Mouse (Mus musculus) neural tube, embryonic 15.5 days (tissue): ENCODE measurements at regions not wholly inside any gene's neighbourhood (a gene's known extent, or its start where the extent isn't known, plus 50 kb on each side); places are given as distances from the start of the nearest gene placed in this dataset.

Experiments
- ATAC-seq: fragments of 200-750 bp; cut with Nextera tagmentation; 2 replicates; pipeline ENCODE4 v1.8.0; 2017; ENCODE audit warnings: mild to moderate bottlenecking, moderate TSS enrichment, moderate library complexity; ENCODE audit not compliant: low FRiP score
- H3K27ac ChIP-seq: fragments of 300-500 bp; sonication (generic); replicated peaks from 2 replicates; pipeline ENCODE4 v1.5.1; 2015; ENCODE audit warnings: mild to moderate bottlenecking, inconsistent platforms
- H3K27me3 ChIP-seq: fragments of 300-500 bp; sonication (generic); replicated peaks from 2 replicates; pipeline ENCODE4 v1.6.1; 2015; ENCODE audit warnings: inconsistent platforms
- H3K36me3 ChIP-seq: fragments of 300-500 bp; sonication (generic); 2 replicates; pipeline ENCODE4 v1.6.1; 2015; ENCODE audit warnings: inconsistent platforms
- H3K4me1 ChIP-seq: fragments of 300-500 bp; sonication (generic); 2 replicates; pipeline ENCODE4 v1.6.1; 2015; ENCODE audit warnings: inconsistent platforms
- H3K4me2 ChIP-seq: fragments of 300-500 bp; sonication (generic); 2 replicates; pipeline ENCODE4 v1.6.1; 2015; ENCODE audit warnings: inconsistent platforms, mild to moderate bottlenecking, moderate library complexity
- H3K4me3 ChIP-seq: fragments of 300-500 bp; sonication (generic); replicated peaks from 2 replicates; pipeline ENCODE4 v1.5.1; 2015; ENCODE audit warnings: mild to moderate bottlenecking, inconsistent platforms
- H3K9ac ChIP-seq: fragments of 300-500 bp; sonication (generic); replicated peaks from 2 replicates; pipeline ENCODE4 v1.6.1; 2015; ENCODE audit warnings: mild to moderate bottlenecking, inconsistent platforms
- H3K9me3 ChIP-seq: fragments of 300-500 bp; sonication (generic); replicated peaks from 2 replicates; pipeline ENCODE4 v1.6.1; 2016; ENCODE audit warnings: inconsistent platforms
- WGBS: fragments of 180-500 bp; shearing (Covaris S2); methylation state at CpG from one replicate; pipeline ENCODE4 v1.1.7; 2015; ENCODE audit warnings: mixed read lengths; 5-methylcytosine and 5-hydroxymethylcytosine counted together

- 60% methylated on average over 13 of the region's 13 CpGs for WGBS
- no peaks in the 10 kb centered on the region for H3K9me3 ChIP-seq
- no peaks in the 10 kb centered on the region for H3K36me3 ChIP-seq
- H3K4me2 ChIP-seq = no peak overlapping the region
- no peak overlapping the region for H3K27ac ChIP-seq
- no peak for ATAC-seq
- H3K4me1 ChIP-seq = peaks cover 6% of the 10 kb centered on the region; the same call in 1 of the 2 replicates
- no peaks in the 10 kb centered on the region for H3K27me3 ChIP-seq
- no peak overlapping the region for H3K9ac ChIP-seq
- no peak overlapping the region for H3K4me3 ChIP-seq
Observed at GRCm38 (mm10) chr9:113346531-113346930, 361.5 kb downstream of the Pdcd6ip start.

- H3K4me2 ChIP-seq = no peak overlapping the region
- no peaks in the 10 kb centered on the region for H3K9me3 ChIP-seq
- WGBS = 83% methylated on average over 7 of the region's 7 CpGs
- no peak overlapping the region for H3K4me3 ChIP-seq
- no peaks in the 10 kb centered on the region for H3K27me3 ChIP-seq
- no peak overlapping the region for H3K9ac ChIP-seq
- H3K27ac ChIP-seq = no peak overlapping the region
- H3K4me1 ChIP-seq = peaks cover 6% of the 10 kb centered on the region; the same call in 1 of the 2 replicates
- H3K36me3 ChIP-seq = no peaks in the 10 kb centered on the region
- no peak for ATAC-seq
Observed at GRCm38 (mm10) chr9:113342131-113342530, 365.9 kb downstream of the Pdcd6ip start.

DNA sequence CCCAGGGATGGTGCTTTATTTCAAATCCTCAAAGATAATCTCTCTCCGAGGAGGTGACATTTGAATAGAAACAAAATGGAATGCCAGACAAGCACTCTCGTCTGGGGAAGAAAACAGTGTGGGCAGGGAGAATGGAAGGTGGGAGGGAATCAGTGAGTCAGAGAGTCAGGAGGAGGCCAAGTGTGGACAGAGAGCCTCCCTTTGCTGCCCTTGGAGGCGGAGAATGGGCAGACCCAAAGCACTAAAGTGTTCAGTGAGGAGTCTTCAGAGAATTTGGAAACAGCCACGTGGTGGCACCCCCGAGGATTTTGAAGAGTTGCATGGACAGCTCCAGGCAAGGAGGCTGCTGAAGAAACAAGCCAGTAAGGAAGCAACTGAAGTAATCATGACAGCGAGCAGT, 367.2 kb downstream of the Pdcd6ip start:
- no peak for ATAC-seq
- Histone ChIP-seq H3K27me3 (no peaks in the 10 kb centered on the region), H3K36me3 (no peaks in the 10 kb centered on the region), H3K4me1 (no peaks in the 10 kb centered on the region; the same call in 1 of the 2 replicates), H3K27ac (no peak overlapping the region), H3K9ac (no peak overlapping the region), H3K4me2 (no peak overlapping the region), H3K4me3 (no peak overlapping the region), H3K9me3 (no peaks in the 10 kb centered on the region)
- 69% methylated on average over 6 of the region's 6 CpGs for WGBS

DNA sequence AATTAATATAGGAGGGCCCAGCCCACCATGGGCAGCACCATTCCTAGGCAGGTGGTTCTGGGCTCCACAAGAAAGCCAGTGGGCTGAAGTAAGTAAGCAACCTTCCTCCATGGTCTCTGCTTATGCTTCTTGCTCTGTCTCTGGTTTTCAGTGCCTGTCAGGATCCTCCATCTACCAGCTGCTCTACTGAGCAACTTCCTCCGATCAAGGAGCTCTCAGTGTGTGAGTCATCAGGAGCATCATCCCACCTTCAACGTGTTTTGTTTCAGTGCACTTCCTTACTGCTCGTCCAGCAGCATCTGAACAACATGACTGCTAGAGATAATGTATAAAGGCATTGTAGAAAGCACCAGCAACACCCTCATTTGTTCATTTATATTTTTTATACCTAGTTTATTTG, 368.0 kb downstream of the Pdcd6ip start:
- no peak for ATAC-seq

GRCm38 (mm10) chr9:113324489-113324888, 383.6 kb downstream of the Pdcd6ip start:
- no peaks in the 10 kb centered on the region for H3K27me3 ChIP-seq
- H3K9me3 ChIP-seq = no peaks in the 10 kb centered on the region
- no peak overlapping the region for H3K27ac ChIP-seq
- ATAC-seq = no peak
- no peak overlapping the region for H3K4me2 ChIP-seq
- H3K4me1 ChIP-seq = no peaks in the 10 kb centered on the region
- 44% methylated on average over 3 of the region's 3 CpGs for WGBS
- no peaks in the 10 kb centered on the region for H3K36me3 ChIP-seq
- H3K9ac ChIP-seq = no peak overlapping the region
- no peak overlapping the region for H3K4me3 ChIP-seq

More for the DNA sequence above, 368.0 kb downstream of the Pdcd6ip start:
- no peak overlapping the region for H3K9ac ChIP-seq
- no peak overlapping the region for H3K27ac ChIP-seq
- 83% methylated on average over 3 of the region's 3 CpGs for WGBS
- no peaks in the 10 kb centered on the region for H3K36me3 ChIP-seq
- no peak overlapping the region for H3K4me3 ChIP-seq
- H3K27me3 ChIP-seq = no peaks in the 10 kb centered on the region
- H3K4me2 ChIP-seq = no peak overlapping the region
- H3K9me3 ChIP-seq = no peaks in the 10 kb centered on the region
- no peaks in the 10 kb centered on the region; the same call in 1 of the 2 replicates for H3K4me1 ChIP-seq

DNA sequence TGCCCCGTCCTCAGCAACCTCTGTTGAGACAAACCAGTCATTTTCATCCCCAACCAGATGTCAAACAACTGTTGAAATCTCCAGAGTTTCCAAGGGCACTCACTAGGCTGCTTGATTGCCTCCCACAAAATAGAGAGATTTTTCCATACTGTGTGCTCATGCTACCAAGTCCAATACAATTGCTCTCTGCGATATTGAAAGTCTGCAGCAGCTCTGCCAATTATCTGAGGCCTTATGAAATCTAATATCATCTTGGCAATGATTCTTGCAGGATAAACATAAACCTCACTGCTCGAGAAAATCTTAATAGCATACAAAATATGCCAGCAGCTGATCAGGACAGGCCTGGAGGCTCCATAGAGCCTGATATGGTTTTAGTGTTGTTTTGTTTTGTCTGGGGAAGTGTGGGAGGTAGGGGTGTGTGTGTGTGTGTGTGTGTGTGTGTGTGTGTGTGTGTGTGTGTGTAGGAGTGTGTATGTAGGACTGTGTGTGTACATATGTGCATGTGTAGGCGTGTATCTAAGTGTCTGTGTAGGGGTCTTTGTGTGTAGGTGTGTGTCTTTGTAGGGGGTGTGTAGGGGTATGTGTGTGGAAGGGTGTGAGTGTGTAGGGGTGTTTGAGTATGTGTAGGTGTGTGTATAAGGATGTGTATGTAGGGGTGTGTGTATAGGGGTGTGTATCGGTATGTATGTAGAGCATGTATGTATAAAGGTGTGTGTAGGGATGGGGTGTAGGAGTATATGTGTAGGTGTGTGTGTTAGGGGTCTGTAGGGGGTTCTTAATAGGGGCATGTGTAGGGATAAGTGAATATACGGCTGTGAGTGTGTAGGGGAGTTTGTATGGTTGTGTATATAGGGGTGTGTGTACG, 398.1 kb downstream of the Pdcd6ip start:
- no peaks in the 10 kb centered on the region for H3K27me3 ChIP-seq
- no peak for ATAC-seq
- H3K4me3 ChIP-seq = no peak overlapping the region
- no peak overlapping the region for H3K27ac ChIP-seq
- H3K4me1 ChIP-seq = no peaks in the 10 kb centered on the region
- no peak overlapping the region for H3K9ac ChIP-seq
- 77% methylated on average over 7 of the region's 7 CpGs for WGBS
- H3K4me2 ChIP-seq = no peak overlapping the region
- no peaks in the 10 kb centered on the region for H3K36me3 ChIP-seq
- H3K9me3 ChIP-seq = no peaks in the 10 kb centered on the region

- no peak overlapping the region for H3K27ac ChIP-seq
- ATAC-seq = no peak
- WGBS = 58% methylated on average over 4 of the region's 4 CpGs
Observed at GRCm38 (mm10) chr9:113305761-113306160, 402.3 kb downstream of the Pdcd6ip start.

DNA sequence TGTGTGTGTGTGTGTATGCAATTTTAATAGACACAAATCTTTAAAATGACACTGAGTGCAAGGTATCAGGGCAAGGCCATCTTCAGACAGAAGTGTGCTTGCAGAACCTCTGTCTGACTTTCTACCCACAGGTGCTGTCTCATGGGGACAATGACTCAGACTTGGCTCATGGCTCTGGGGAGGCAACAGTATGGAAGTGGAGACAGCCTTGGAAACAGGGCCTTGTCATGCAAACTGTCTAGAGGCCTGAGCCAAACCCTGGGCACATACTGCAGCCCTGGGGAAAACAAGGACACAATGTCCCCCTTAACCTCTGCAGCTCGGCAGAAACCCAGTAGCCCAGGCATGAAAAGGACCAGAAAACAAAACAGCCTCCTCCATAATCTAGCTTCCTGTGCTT, 405.6 kb downstream of the Pdcd6ip start:
- Histone ChIP-seq H3K27me3 (no peaks in the 10 kb centered on the region), H3K4me1 (peaks cover 3% of the 10 kb centered on the region; the same call in 1 of the 2 replicates), H3K27ac (no peak overlapping the region), H3K4me2 (no peak overlapping the region), H3K4me3 (no peak overlapping the region), H3K36me3 (no peaks in the 10 kb centered on the region), H3K9ac (no peak overlapping the region), H3K9me3 (no peaks in the 10 kb centered on the region)
- 50% methylated on average over 1 of the region's 1 CpGs for WGBS
- no peak for ATAC-seq

More at GRCm38 (mm10) chr9:113305761-113306160, 402.3 kb downstream of the Pdcd6ip start:
- no peaks in the 10 kb centered on the region for H3K4me1 ChIP-seq
- no peak overlapping the region for H3K4me2 ChIP-seq
- H3K4me3 ChIP-seq = no peak overlapping the region
- H3K9ac ChIP-seq = no peak overlapping the region
- no peaks in the 10 kb centered on the region for H3K9me3 ChIP-seq
- no peaks in the 10 kb centered on the region for H3K27me3 ChIP-seq
- no peaks in the 10 kb centered on the region for H3K36me3 ChIP-seq

- WGBS = 30% methylated on average over 2 of the region's 2 CpGs
- Histone ChIP-seq H3K9me3 (no peaks in the 10 kb centered on the region), H3K9ac (no peak overlapping the region), H3K36me3 (no peaks in the 10 kb centered on the region), H3K27me3 (no peaks in the 10 kb centered on the region), H3K4me2 (no peak overlapping the region), H3K4me3 (no peak overlapping the region), H3K4me1 (peaks cover 3% of the 10 kb centered on the region; the same call in 1 of the 2 replicates), H3K27ac (no peak overlapping the region)
- ATAC-seq = no peak
Observed at GRCm38 (mm10) chr9:113300846-113301245, 407.2 kb downstream of the Pdcd6ip start.

GRCm38 (mm10) chr9:113299900-113300299, 408.2 kb downstream of the Pdcd6ip start:
- no peak overlapping the region for H3K27ac ChIP-seq
- no peak for ATAC-seq
- WGBS = 9% methylated on average over 3 of the region's 3 CpGs

DNA sequence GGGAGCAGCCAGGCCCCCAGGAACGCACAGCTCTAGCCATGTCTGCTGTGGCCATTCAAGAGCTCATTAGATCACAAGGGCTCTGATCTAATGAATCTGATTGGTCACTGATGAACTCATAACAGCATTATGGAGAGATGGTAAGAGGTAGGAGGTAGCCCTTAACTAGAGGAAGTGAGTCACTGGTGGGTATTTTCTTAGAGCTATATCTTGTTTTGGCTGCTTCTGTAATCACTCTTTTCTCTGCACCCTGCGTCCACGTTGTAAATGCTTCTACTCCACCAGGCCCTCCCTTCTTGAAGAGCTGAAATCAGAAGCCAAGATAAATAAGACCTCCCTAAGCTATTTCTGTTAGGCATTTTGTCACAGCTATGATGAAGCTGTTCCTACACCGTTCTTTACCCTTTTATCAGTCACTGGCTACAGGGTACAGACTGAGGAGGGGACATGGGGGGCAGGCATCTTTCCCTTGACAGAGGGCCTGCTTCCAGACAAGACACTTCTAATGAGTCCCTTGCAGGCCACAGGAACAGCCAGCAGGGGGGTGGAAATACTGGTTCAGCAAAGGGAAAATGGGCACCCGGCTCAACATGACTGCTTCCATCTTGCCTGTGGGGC, 412.1 kb downstream of the Pdcd6ip start:
- Histone ChIP-seq H3K4me3 (no peak overlapping the region), H3K4me2 (no peak overlapping the region), H3K27ac (no peak overlapping the region), H3K4me1 (peaks cover 3% of the 10 kb centered on the region; the same call in 1 of the 2 replicates), H3K9ac (no peak overlapping the region), H3K27me3 (no peaks in the 10 kb centered on the region), H3K9me3 (no peaks in the 10 kb centered on the region), H3K36me3 (no peaks in the 10 kb centered on the region)
- no peak for ATAC-seq
- 70% methylated on average over 5 of the region's 5 CpGs for WGBS

More at GRCm38 (mm10) chr9:113299900-113300299, 408.2 kb downstream of the Pdcd6ip start:
- no peaks in the 10 kb centered on the region for H3K36me3 ChIP-seq
- H3K4me1 ChIP-seq = peaks cover 3% of the 10 kb centered on the region; the same call in 1 of the 2 replicates
- no peaks in the 10 kb centered on the region for H3K27me3 ChIP-seq
- H3K9ac ChIP-seq = no peak overlapping the region
- no peak overlapping the region for H3K4me2 ChIP-seq
- no peak overlapping the region for H3K4me3 ChIP-seq
- no peaks in the 10 kb centered on the region for H3K9me3 ChIP-seq

GRCm38 (mm10) chr9:113287397-113287796, 420.7 kb downstream of the Pdcd6ip start:
- H3K4me2 ChIP-seq = no peak overlapping the region
- H3K27me3 ChIP-seq = no peaks in the 10 kb centered on the region
- no peak overlapping the region for H3K9ac ChIP-seq
- no peak overlapping the region for H3K27ac ChIP-seq
- no peaks in the 10 kb centered on the region for H3K9me3 ChIP-seq
- WGBS = 80% methylated on average over 4 of the region's 4 CpGs
- no peak overlapping the region for H3K4me3 ChIP-seq
- no peaks in the 10 kb centered on the region for H3K36me3 ChIP-seq
- ATAC-seq = no peak
- H3K4me1 ChIP-seq = no peaks in the 10 kb centered on the region
